Mouse (Mus musculus) myocyte (in vitro differentiated cells): ENCODE measurements at regions not wholly inside any gene's neighbourhood (a gene's known extent, or its start where the extent isn't known, plus 50 kb on each side); places are given as distances from the start of the nearest gene placed in this dataset.

Source experiments
- CEBPB ChIP-seq: IDR thresholded peaks from 2 replicates; pipeline ENCODE4 v1.6.1; 2011; ENCODE audit warnings: mild to moderate bottlenecking, moderate library complexity; ENCODE audit not compliant: poor library complexity, insufficient read depth, severe bottlenecking
- E2F4 ChIP-seq: IDR thresholded peaks from one replicate; pipeline ENCODE4 v1.6.1; 2011; ENCODE audit warnings: mild to moderate bottlenecking, control low read depth, moderate library complexity; ENCODE audit not compliant: insufficient read depth
- MAX ChIP-seq: IDR thresholded peaks from one replicate; pipeline ENCODE4 v1.6.1; 2011; ENCODE audit warnings: low read depth, mild to moderate bottlenecking, control low read depth
- MYOD1 ChIP-seq, 3 experiments: IDR thresholded peaks; one replicate each; pipeline ENCODE4 v1.6.1; 2011; ENCODE audit warnings: control low read depth in 2 of 3, low read depth in 2 of 3, mild to moderate bottlenecking in 2 of 3, moderate library complexity in 1 of 3; ENCODE audit not compliant: insufficient read length in 2 of 3, control insufficient read depth in 1 of 3
- MYOG ChIP-seq, 3 experiments: IDR thresholded peaks; one replicate each; pipeline ENCODE4 v1.6.1; 2011; ENCODE audit warnings: control low read depth in 2 of 3, low read depth in 2 of 3, mild to moderate bottlenecking in 2 of 3; ENCODE audit not compliant: insufficient read length in 2 of 3, control insufficient read depth in 1 of 3, insufficient read depth in 1 of 3
- POLR2A ChIP-seq: IDR thresholded peaks from one replicate; pipeline ENCODE4 v1.6.1; 2011; ENCODE audit warnings: low read depth, mild to moderate bottlenecking, control low read depth, moderate library complexity; ENCODE audit not compliant: insufficient read length
- POLR2AphosphoS2 ChIP-seq: IDR thresholded peaks from one replicate; pipeline ENCODE4 v1.6.1; 2011; ENCODE audit warnings: low read depth, control low read depth; ENCODE audit not compliant: insufficient read length
- REST ChIP-seq: IDR thresholded peaks from one replicate; pipeline ENCODE4 v1.6.1; 2011; ENCODE audit warnings: mild to moderate bottlenecking, control low read depth, moderate library complexity; ENCODE audit not compliant: insufficient read depth, insufficient read length
- SRF ChIP-seq: IDR thresholded peaks from one replicate; pipeline ENCODE4 v1.6.1; 2011; ENCODE audit warnings: low read depth; ENCODE audit not compliant: control insufficient read depth, insufficient read length
- TCF12 ChIP-seq: IDR thresholded peaks from one replicate; pipeline ENCODE4 v1.6.1; 2011; ENCODE audit warnings: mild to moderate bottlenecking, control low read depth; ENCODE audit not compliant: poor library complexity, insufficient read depth, severe bottlenecking
- USF1 ChIP-seq: IDR thresholded peaks from one replicate; pipeline ENCODE4 v1.6.1; 2011; ENCODE audit warnings: low read depth, mild to moderate bottlenecking, control low read depth, moderate library complexity

DNA sequence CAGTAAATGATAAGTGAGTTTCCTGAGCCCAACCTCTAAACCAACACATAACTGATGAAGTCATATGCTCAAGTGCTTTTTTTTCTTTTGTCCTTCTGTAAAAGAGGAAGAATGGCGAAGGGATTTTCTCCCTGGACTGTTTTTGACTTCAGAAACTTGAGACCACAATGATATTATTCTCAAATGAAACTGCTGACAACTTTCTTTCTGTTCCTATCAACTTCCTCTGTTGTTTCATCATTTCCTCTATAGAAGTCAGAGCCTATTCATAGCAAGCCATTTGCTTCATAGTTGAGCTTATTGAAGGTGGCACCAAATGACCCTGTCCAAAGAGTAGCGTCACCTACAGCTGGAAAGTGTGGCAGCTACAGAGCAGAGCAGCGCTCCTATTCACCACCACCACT, 140.2 kb downstream of the Nfkbiz start:
- TF ChIP-seq MAX, result no peak
- no peak for TF ChIP-seq POLR2A
- TF ChIP-seq POLR2AphosphoS2, result no peak
- TF ChIP-seq E2F4, result no peak
- TF ChIP-seq TCF12, result no peak
- TF ChIP-seq CEBPB, result no peak
- TF ChIP-seq USF1, result no peak
- no peak for TF ChIP-seq MYOD1 (IDR thresholded peaks at IDR 0.05; ENCODE audit: control insufficient read depth in 1 of 3, insufficient read length in 2 of 3, low read depth in 2 of 3)
- no peak for TF ChIP-seq MYOG (IDR thresholded peaks at IDR 0.05; ENCODE audit: control insufficient read depth in 1 of 3, insufficient read depth in 1 of 3, insufficient read length in 2 of 3, low read depth in 2 of 3)
- TF ChIP-seq REST, result no peak
- no peak for TF ChIP-seq SRF
